Mouse (Mus musculus) limb, embryonic 13.5 days (tissue): ENCODE data around the gene Slc6a3. TPM values are rescaled to one million over a fixed set of nuclear protein-coding genes. Genes with fewer than 3 reads are reported as not detected.

Source experiments
- ATAC-seq: fragments of 200-750 bp; cut with Nextera tagmentation; 2 replicates; pipeline ENCODE4 v1.8.0; 2017; ENCODE audit warnings: low read depth, moderate number of reproducible peaks, moderate TSS enrichment; ENCODE audit not compliant: low FRiP score
- H3K27ac ChIP-seq: fragments of 300-500 bp; sonication (generic); 2 replicates; pipeline ENCODE4 v1.5.1; 2015; ENCODE audit warnings: inconsistent platforms, mild to moderate bottlenecking, moderate library complexity
- H3K27me3 ChIP-seq: fragments of 300-500 bp; sonication (generic); 2 replicates; pipeline ENCODE4 v1.6.1; 2015; ENCODE audit warnings: mild to moderate bottlenecking, inconsistent platforms
- H3K36me3 ChIP-seq: fragments of 300-500 bp; sonication (generic); 2 replicates; pipeline ENCODE4 v1.6.1; 2015; ENCODE audit warnings: inconsistent platforms, mild to moderate bottlenecking, moderate library complexity
- H3K4me1 ChIP-seq: fragments of 300-500 bp; sonication (generic); 2 replicates; pipeline ENCODE4 v1.6.1; 2015; ENCODE audit warnings: inconsistent platforms
- H3K4me2 ChIP-seq: fragments of 300-500 bp; sonication (generic); replicated peaks from 2 replicates; pipeline ENCODE4 v1.6.1; 2015; ENCODE audit warnings: inconsistent platforms, mild to moderate bottlenecking, moderate library complexity
- H3K4me3 ChIP-seq: fragments of 300-500 bp; sonication (generic); 2 replicates; pipeline ENCODE4 v1.5.1; 2015; ENCODE audit warnings: moderate library complexity, mild to moderate bottlenecking, inconsistent platforms
- H3K9ac ChIP-seq: fragments of 300-500 bp; sonication (generic); 2 replicates; pipeline ENCODE4 v1.6.1; 2015; ENCODE audit warnings: mild to moderate bottlenecking, inconsistent platforms
- H3K9me3 ChIP-seq: fragments of 300-500 bp; sonication (generic); 2 replicates; pipeline ENCODE4 v1.6.1; 2016; ENCODE audit warnings: inconsistent platforms
- WGBS: fragments of 180-500 bp; shearing (Covaris S2); methylation state at CpG from one replicate; pipeline ENCODE4 v1.1.7; 2015; 5-methylcytosine and 5-hydroxymethylcytosine counted together
- polyA plus RNA-seq: library from polyadenylated mRNA; unstranded; fragments of >200 nt; fragmentation: Nextera tagmentation; extraction: Ambion mirVana; gene quantifications from 2 replicates; pipeline ENCODE4 v1.2.1, GENCODE M21; 2015

Slc6a3 gene
- polyA plus RNA-seq, result 0.11 and 0.13 TPM in 2 replicates

GRCm38 (mm10) chr13:73536403-73536821, at the start of gene Slc6a3:
Slc6a3 (plus strand) TSS chr13:73536747.
- Histone ChIP-seq H3K27me3 (peaks cover 64% of the 10 kb centered on the region), H3K4me1 (peaks cover 14% of the 10 kb centered on the region), H3K36me3 (no peaks in the 10 kb centered on the region), H3K9me3 (no peaks in the 10 kb centered on the region), H3K9ac (peak within 1 kb of the TSS; percentile 51; the same call in 1 of the 2 replicates), H3K27ac (no peak within 1 kb of the TSS), H3K4me2 (peak within 1 kb of the TSS; percentile 85), H3K4me3 (peak within 1 kb of the TSS; percentile 49)
- peak; percentile 79 for ATAC-seq
- under 1% methylated on average over 26 of the region's 26 CpGs for WGBS

GRCm38 (mm10) chr13:73488105-73488504, 48.4 kb upstream of the Slc6a3 start:
- Histone ChIP-seq H3K4me1 (no peaks in the 10 kb centered on the region), H3K4me3 (no peak overlapping the region), H3K9ac (no peak overlapping the region), H3K36me3 (peaks cover 89% of the 10 kb centered on the region), H3K27me3 (no peaks in the 10 kb centered on the region), H3K4me2 (no peak overlapping the region), H3K9me3 (0 out of 2 replicates have a peak, but pooled peaks cover 5% of the 10 kb centered on the region), H3K27ac (no peak overlapping the region)
- 49% methylated on average over 3 of the region's 3 CpGs for WGBS
- no peak for ATAC-seq

- H3K36me3 ChIP-seq, result peaks cover 92% of the 10 kb centered on the region
- ATAC-seq, result no peak
- no peak overlapping the region for H3K4me3 ChIP-seq
- H3K9me3 ChIP-seq, result 0 out of 2 replicates have a peak, but pooled peaks cover 5% of the 10 kb centered on the region
- H3K27me3 ChIP-seq, result no peaks in the 10 kb centered on the region
- no peaks in the 10 kb centered on the region for H3K4me1 ChIP-seq
- H3K4me2 ChIP-seq, result no peak overlapping the region
- 86% methylated on average over 9 of the region's 9 CpGs for WGBS
- H3K9ac ChIP-seq, result no peak overlapping the region
- H3K27ac ChIP-seq, result no peak overlapping the region
These were observed 47.8 kb upstream of the Slc6a3 start for GRCm38 (mm10) chr13:73488707-73489106.

- Histone ChIP-seq H3K4me3 (no peak overlapping the region), H3K4me2 (no peak overlapping the region), H3K27ac (no peak overlapping the region), H3K9me3 (0 out of 2 replicates have a peak, but pooled peaks cover 5% of the 10 kb centered on the region), H3K9ac (no peak overlapping the region), H3K4me1 (no peaks in the 10 kb centered on the region), H3K36me3 (peaks cover 95% of the 10 kb centered on the region), H3K27me3 (no peaks in the 10 kb centered on the region)
- WGBS, result 89% methylated on average over 3 of the region's 3 CpGs
- ATAC-seq, result no peak
These were observed 46.6 kb upstream of the Slc6a3 start for GRCm38 (mm10) chr13:73489986-73490385.

GRCm38 (mm10) chr13:73490564-73491170, 45.9 kb upstream of the Slc6a3 start:
- no peak overlapping the region for H3K9ac ChIP-seq
- no peaks in the 10 kb centered on the region for H3K27me3 ChIP-seq
- 0 out of 2 replicates have a peak, but pooled peaks cover 5% of the 10 kb centered on the region for H3K9me3 ChIP-seq
- ATAC-seq, result no peak
- no peak overlapping the region for H3K27ac ChIP-seq
- H3K4me3 ChIP-seq, result no peak overlapping the region
- H3K4me1 ChIP-seq, result no peaks in the 10 kb centered on the region
- no peak overlapping the region for H3K4me2 ChIP-seq
- WGBS, result 82% methylated on average over 8 of the region's 8 CpGs
- H3K36me3 ChIP-seq, result peaks cover 95% of the 10 kb centered on the region

GRCm38 (mm10) chr13:73493183-73493582, 43.4 kb upstream of the Slc6a3 start:
- H3K4me2 ChIP-seq, result no peak overlapping the region
- no peaks in the 10 kb centered on the region for H3K4me1 ChIP-seq
- no peaks in the 10 kb centered on the region for H3K27me3 ChIP-seq
- H3K27ac ChIP-seq, result no peak overlapping the region
- ATAC-seq, result no peak
- no peak overlapping the region for H3K9ac ChIP-seq
- 94% methylated on average over 4 of the region's 4 CpGs for WGBS
- no peaks in the 10 kb centered on the region for H3K9me3 ChIP-seq
- no peak overlapping the region for H3K4me3 ChIP-seq
- H3K36me3 ChIP-seq, result peaks cover 97% of the 10 kb centered on the region

GRCm38 (mm10) chr13:73494528-73494927, 42.0 kb upstream of the Slc6a3 start:
- Histone ChIP-seq H3K36me3 (peaks cover 97% of the 10 kb centered on the region), H3K27ac (no peak overlapping the region), H3K9me3 (no peaks in the 10 kb centered on the region), H3K4me3 (no peak overlapping the region), H3K4me1 (no peaks in the 10 kb centered on the region), H3K27me3 (no peaks in the 10 kb centered on the region), H3K4me2 (no peak overlapping the region), H3K9ac (no peak overlapping the region)
- ATAC-seq, result no peak
- WGBS, result 95% methylated on average over 9 of the region's 9 CpGs

- peaks cover 97% of the 10 kb centered on the region for H3K36me3 ChIP-seq
- no peak overlapping the region for H3K27ac ChIP-seq
These were observed 40.4 kb upstream of the Slc6a3 start for GRCm38 (mm10) chr13:73496137-73496536.

GRCm38 (mm10) chr13:73499893-73500604, 36.5 kb upstream of the Slc6a3 start:
- ATAC-seq, result no peak
- no peaks in the 10 kb centered on the region for H3K27me3 ChIP-seq
- no peaks in the 10 kb centered on the region for H3K4me1 ChIP-seq
- peaks cover 85% of the 10 kb centered on the region for H3K36me3 ChIP-seq
- H3K4me3 ChIP-seq, result no peak overlapping the region
- 75% methylated on average over 6 of the region's 6 CpGs for WGBS
- no peak overlapping the region for H3K9ac ChIP-seq
- H3K4me2 ChIP-seq, result no peak overlapping the region
- H3K27ac ChIP-seq, result no peak overlapping the region
- no peaks in the 10 kb centered on the region; the same call in 1 of the 2 replicates for H3K9me3 ChIP-seq

More at GRCm38 (mm10) chr13:73496137-73496536, 40.4 kb upstream of the Slc6a3 start:
- Histone ChIP-seq H3K9me3 (no peaks in the 10 kb centered on the region), H3K9ac (no peak overlapping the region), H3K27me3 (no peaks in the 10 kb centered on the region), H3K4me1 (no peaks in the 10 kb centered on the region), H3K4me2 (no peak overlapping the region), H3K4me3 (no peak overlapping the region)
- 72% methylated on average over 2 of the region's 2 CpGs for WGBS
- no peak for ATAC-seq

GRCm38 (mm10) chr13:73502719-73503118, 33.8 kb upstream of the Slc6a3 start:
- WGBS, result 71% methylated on average over 2 of the region's 2 CpGs
- no peak for ATAC-seq
- no peak overlapping the region for H3K27ac ChIP-seq
- H3K36me3 ChIP-seq, result peaks cover 83% of the 10 kb centered on the region
- no peak overlapping the region for H3K4me3 ChIP-seq
- H3K27me3 ChIP-seq, result no peaks in the 10 kb centered on the region
- H3K4me1 ChIP-seq, result no peaks in the 10 kb centered on the region
- no peaks in the 10 kb centered on the region; the same call in 1 of the 2 replicates for H3K9me3 ChIP-seq
- no peak overlapping the region for H3K9ac ChIP-seq
- no peak overlapping the region for H3K4me2 ChIP-seq

- no peak overlapping the region for H3K4me3 ChIP-seq
- no peaks in the 10 kb centered on the region for H3K27me3 ChIP-seq
- no peak overlapping the region for H3K4me2 ChIP-seq
- ATAC-seq, result 0 out of 2 replicates have a peak, but pooled peaks have one; percentile 40
- peaks cover 80% of the 10 kb centered on the region for H3K36me3 ChIP-seq
- no peak overlapping the region for H3K27ac ChIP-seq
- no peaks in the 10 kb centered on the region; the same call in 1 of the 2 replicates for H3K9me3 ChIP-seq
- WGBS, result 71% methylated on average over 7 of the region's 7 CpGs
- no peaks in the 10 kb centered on the region for H3K4me1 ChIP-seq
- H3K9ac ChIP-seq, result no peak overlapping the region
These were observed 30.7 kb upstream of the Slc6a3 start for GRCm38 (mm10) chr13:73505686-73506467.
